Mouse (Mus musculus): ENCODE results near the gene Wfdc3.
A peak's percentile ranks its signal among the peaks of the same experiment; 100 is the strongest.

The Wfdc3 gene

GRCm38 (mm10) chr2:164745843-164746479 is at the start of gene Wfdc3, which contains the start of gene Dnttip1:
TSS of gene Wfdc3 (minus strand) at chr2:164745931.
TSS of gene Dnttip1 (plus strand) at chr2:164745983.
- DNase-seq (ENCODE audit: low read depth, low spot score): peak; percentile 82

GRCm38 (mm10) chr2:164794293-164794692 is 48.6 kb upstream of the Wfdc3 start:
- DNase-seq (ENCODE audit: low read depth, low spot score): no peak

- DNase-seq (ENCODE audit: low read depth, low spot score): no peak
Observed at GRCm38 (mm10) chr2:164793772-164794171, 48.0 kb upstream of the Wfdc3 start.

- DNase-seq (ENCODE audit: low read depth, low spot score): no peak
Observed at GRCm38 (mm10) chr2:164793236-164793635, 47.5 kb upstream of the Wfdc3 start.

- no peak for DNase-seq (ENCODE audit: low read depth, low spot score)
Observed at GRCm38 (mm10) chr2:164792400-164793190, 46.9 kb upstream of the Wfdc3 start.

- DNase-seq (ENCODE audit: low read depth, low spot score): no peak
Observed at GRCm38 (mm10) chr2:164791841-164792261, 46.1 kb upstream of the Wfdc3 start.

- DNase-seq (ENCODE audit: low read depth, low spot score): no peak
Observed at GRCm38 (mm10) chr2:164790451-164790850, 44.7 kb upstream of the Wfdc3 start.

- DNase-seq (ENCODE audit: low read depth, low spot score): no peak
Observed at GRCm38 (mm10) chr2:164788411-164788810, 42.7 kb upstream of the Wfdc3 start.

GRCm38 (mm10) chr2:164787779-164788178 is 42.0 kb upstream of the Wfdc3 start:
- no peak for DNase-seq (ENCODE audit: low read depth, low spot score)

GRCm38 (mm10) chr2:164787032-164787431 is 41.3 kb upstream of the Wfdc3 start:
- DNase-seq (ENCODE audit: low read depth, low spot score): no peak

- no peak for DNase-seq (ENCODE audit: low read depth, low spot score)
Observed at GRCm38 (mm10) chr2:164786388-164786885, 40.7 kb upstream of the Wfdc3 start.

- DNase-seq (ENCODE audit: low read depth, low spot score): peak; percentile 65
Observed at GRCm38 (mm10) chr2:164785481-164786387, 40.0 kb upstream of the Wfdc3 start, which contains the start of gene Snx21. TSS of gene Snx21 (plus strand) at chr2:164785823.

- no peak for DNase-seq (ENCODE audit: low read depth, low spot score)
Observed at GRCm38 (mm10) chr2:164784869-164785420, 39.2 kb upstream of the Wfdc3 start.

GRCm38 (mm10) chr2:164783926-164784581 is 38.3 kb upstream of the Wfdc3 start:
- no peak for DNase-seq (ENCODE audit: low read depth, low spot score)

GRCm38 (mm10) chr2:164781876-164782275 is 36.1 kb upstream of the Wfdc3 start:
- DNase-seq (ENCODE audit: low read depth, low spot score): no peak

GRCm38 (mm10) chr2:164779481-164780086 is 33.9 kb upstream of the Wfdc3 start, which contains the start of gene Tnnc2:
TSS of gene Tnnc2 (minus strand) at chr2:164779967.
- DNase-seq (ENCODE audit: low read depth, low spot score): no peak

GRCm38 (mm10) chr2:164778809-164779208 is 33.1 kb upstream of the Wfdc3 start:
- DNase-seq (ENCODE audit: low read depth, low spot score): no peak

- DNase-seq (ENCODE audit: low read depth, low spot score): no peak
Observed at GRCm38 (mm10) chr2:164778015-164778287, 32.2 kb upstream of the Wfdc3 start.

GRCm38 (mm10) chr2:164777246-164778014 is 31.7 kb upstream of the Wfdc3 start:
- no peak for DNase-seq (ENCODE audit: low read depth, low spot score)

- no peak for DNase-seq (ENCODE audit: low read depth, low spot score)
Observed at GRCm38 (mm10) chr2:164776801-164777200, 31.1 kb upstream of the Wfdc3 start.
